ENCODE assay signal across 29 mouse cellular contexts in genomic region chr11:101179306-101179705, GRCm38 (mm10). TPM values are rescaled to one million over a fixed set of nuclear protein-coding genes. Genes with fewer than 3 reads are reported as not detected.
DNase-seq lines count a peak whose midpoint lies in the region; ATAC-seq and TF ChIP-seq lines count a peak whose summit lies in the region.
"Had no signal": no experiment of that assay in that cellular context is flagged by ENCODE, and none has a peak within 500 bp of the region (broad histone marks: within the 10 kb centered on the region; RNA-seq: fewer than 3 reads in every experiment).

No protein-coding gene starts in this region.

- H3K27me3 ChIP-seq in testis, adult 2 months (ENCODE audit: control insufficient read depth, insufficient read depth, low read length) = no peaks in the 10 kb centered on the region; the same call in 1 of the 2 replicates

- H3K36me3 ChIP-seq in testis, adult 2 months (ENCODE audit: control insufficient read depth, insufficient read depth, low read length) = no peaks in the 10 kb centered on the region
- H3K36me3 ChIP-seq: embryonic facial prominence, embryonic 10.5 days; forebrain, embryonic 10.5 days; heart, embryonic 12.5 days; hindbrain, embryonic 12.5 days; intestine, embryonic 15.5 days; liver, embryonic 13.5 days; midbrain, embryonic 12.5 days had no signal

- ATAC-seq in cerebellum, adult (ENCODE audit: insufficient number of reproducible peaks, low FRiP score, low TSS enrichment) = no peak
- no peak for ATAC-seq in erythroid progenitor cell, adult 5-6 weeks (replicated peaks; ENCODE audit: low FRiP score, poor library complexity, severe bottlenecking)
- ATAC-seq: forebrain, embryonic 16.5 days; intestine, embryonic 15.5 days had no signal

- no peak for TF ChIP-seq CTCF in testis, adult 2 months (IDR thresholded peaks at IDR 0.05; ENCODE audit: control insufficient read depth, insufficient read depth, insufficient replicate concordance, low read depth, low read length)

- H3K4me1 ChIP-seq in testis, adult 2 months (ENCODE audit: control insufficient read depth, insufficient read depth, low read length) = peaks cover 12% of the 10 kb centered on the region

- H3K4me3 ChIP-seq in testis, adult 2 months (ENCODE audit: control insufficient read depth, low read depth, low read length) = peak overlapping the region; percentile 31
- H3K4me3 ChIP-seq: embryonic facial prominence, embryonic 10.5 days; heart, embryonic 12.5 days; hindbrain, embryonic 12.5 days; intestine, embryonic 15.5 days; liver, embryonic 13.5 days; midbrain, embryonic 12.5 days had no signal

- DNase-seq in cerebellum, adult 11 months = peak; percentile 71
- DNase-seq in testis, postnatal 10 days (ENCODE audit: low spot score) = no peak
- DNase-seq in cerebellum, postnatal 25 days = peak; percentile 70 to 76
- DNase-seq in layer of hippocampus, adult 9-10 months (ENCODE audit: low spot score) = no peak
- DNase-seq: adrenal gland, postnatal 25 days; gastrocnemius, postnatal 14 days; heart, adult 18-20 months; heart, postnatal 10 days; kidney, adult 9 months; kidney, postnatal 14 days; liver, embryonic 13.5 days; lung, adult 2 months; lung, postnatal 14 days; thymus, postnatal 25 days had no signal

- no peak for TF ChIP-seq POLR2A in testis, adult 2 months (IDR thresholded peaks at IDR 0.05; ENCODE audit: control insufficient read depth, low read depth, low read length)

- H3K27ac ChIP-seq in testis, adult 2 months (ENCODE audit: control insufficient read depth, insufficient read depth, low read depth, low read length) = no peak overlapping the region
- H3K27ac ChIP-seq: embryonic facial prominence, embryonic 10.5 days; forebrain, embryonic 10.5 days; hindbrain, embryonic 12.5 days; intestine, embryonic 15.5 days; liver, embryonic 13.5 days; midbrain, embryonic 12.5 days; stomach, postnatal 0 days had no signal

RNA-seq across cellular contexts. Expression of gene Ccr10, which starts 4.1 kb away (rescaled TPM):
- 0.05 TPM in 1 of 2 replicates, not detected in the other for polyA plus RNA-seq in testis, adult 2 months (2012; rRNA removed)
- total RNA-seq in erythroid progenitor cell, adult 5-6 weeks (2015; ENCODE audit: low replicate concordance) = not detected in 2 replicates
- not detected in 2 replicates for total RNA-seq in erythroid progenitor cell, adult 5-6 weeks (2017; ENCODE audit: low replicate concordance)
- total RNA-seq: heart, adult 18-20 months; layer of hippocampus, adult 2 months; megakaryocyte progenitor cell, adult 5-6 weeks; neutrophil, adult 5-6 weeks had no signal
- polyA plus RNA-seq: forebrain, embryonic 10.5 days; forebrain, embryonic 16.5 days; liver, embryonic 13.5 days had no signal

RNA-seq across cellular contexts. Expression of gene Plekhh3, which starts 8.2 kb away (rescaled TPM):
- 2.6 and 4.1 TPM in 2 replicates for polyA plus RNA-seq in testis, adult 2 months (2012; rRNA removed)
- total RNA-seq in erythroid progenitor cell, adult 5-6 weeks (2015; ENCODE audit: low replicate concordance) = not detected in 2 replicates
- total RNA-seq in erythroid progenitor cell, adult 5-6 weeks (2017; ENCODE audit: low replicate concordance) = not detected in 2 replicates

RNA-seq across cellular contexts. Expression of gene Cntnap1, which starts 9.0 kb away (rescaled TPM):
- 0.40 and 0.44 TPM in 2 replicates for polyA plus RNA-seq in testis, adult 2 months (2012; rRNA removed)
- not detected in 2 replicates for total RNA-seq in erythroid progenitor cell, adult 5-6 weeks (2015; ENCODE audit: low replicate concordance)
- not detected in 2 replicates for total RNA-seq in erythroid progenitor cell, adult 5-6 weeks (2017; ENCODE audit: low replicate concordance)
- total RNA-seq: neutrophil, adult 5-6 weeks had no signal

RNA-seq across cellular contexts. Expression of gene Tubg2, which starts 23.6 kb away (rescaled TPM):
- polyA plus RNA-seq in testis, adult 2 months (2012; rRNA removed) = 1.6 and 1.9 TPM in 2 replicates
- not detected in 2 replicates for total RNA-seq in erythroid progenitor cell, adult 5-6 weeks (2015; ENCODE audit: low replicate concordance)
- total RNA-seq in erythroid progenitor cell, adult 5-6 weeks (2017; ENCODE audit: low replicate concordance) = not detected in 2 replicates
- total RNA-seq: megakaryocyte progenitor cell, adult 5-6 weeks; monocyte, adult 5-6 weeks had no signal

RNA-seq across cellular contexts. Expression of gene Ezh1, which starts 47.0 kb away (rescaled TPM):
- 14.3 and 14.5 TPM in 2 replicates for polyA plus RNA-seq in testis, adult 2 months (2012; rRNA removed)
- total RNA-seq in erythroid progenitor cell, adult 5-6 weeks (2015; ENCODE audit: low replicate concordance) = 32.3 and 58.4 TPM in 2 replicates
- 43.8 and 53.9 TPM in 2 replicates for total RNA-seq in erythroid progenitor cell, adult 5-6 weeks (2017; ENCODE audit: low replicate concordance)

Comparison
In these comparisons a context has a peak if more than half of its experiments do, and no peak if none do; other contexts are left out.
1. DNase-seq: peak in cerebellum, adult 11 months (single experiment) and cerebellum, postnatal 25 days (2 of 2); none in testis, postnatal 10 days (single experiment) and layer of hippocampus, adult 9-10 months (single experiment).